Mouse (Mus musculus) retina, embryonic 14.5 days (tissue): ENCODE results near the gene Grin1.
A peak's percentile ranks its signal among the peaks of the same experiment; 100 is the strongest.

ENCODE experiments used
- DNase-seq: peaks from one replicate; pipeline ENCODE4 v3.0.0-alpha.2; 2015; ENCODE audit warnings: low spot score

The Grin1 gene

DNA sequence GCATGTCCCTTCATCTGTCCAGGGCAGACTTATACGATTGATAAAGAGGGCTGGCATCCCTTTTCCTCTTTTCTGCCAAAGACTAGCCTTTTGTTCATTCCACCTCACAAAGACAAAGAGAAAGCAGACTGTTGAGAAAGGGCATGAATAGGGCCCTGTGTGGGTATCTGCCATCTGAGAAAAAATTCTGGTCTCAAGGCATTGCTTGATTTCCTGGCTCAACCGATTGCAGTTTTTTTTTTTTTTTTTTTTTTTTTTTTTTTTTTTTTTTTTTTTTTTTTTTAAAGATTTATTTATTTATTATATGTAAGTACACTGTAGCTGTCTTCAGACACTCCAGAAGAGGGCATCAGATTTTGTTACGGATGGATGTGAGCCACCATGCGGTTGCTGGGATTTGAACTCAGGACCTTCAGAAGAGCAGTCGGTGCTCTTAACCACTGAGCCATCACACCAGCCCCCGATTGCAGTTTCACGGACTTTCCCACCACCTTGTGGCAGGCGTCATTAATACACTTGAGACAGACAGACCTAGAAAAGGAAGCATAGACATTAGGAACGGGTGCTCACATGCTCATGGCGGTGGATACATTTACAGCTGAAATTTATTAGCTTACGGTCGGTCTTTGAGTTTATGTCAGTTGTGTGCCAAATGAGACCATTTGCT is 62.4 kb downstream of the Grin1 start:
- DNase-seq, result peak; percentile 60

DNA sequence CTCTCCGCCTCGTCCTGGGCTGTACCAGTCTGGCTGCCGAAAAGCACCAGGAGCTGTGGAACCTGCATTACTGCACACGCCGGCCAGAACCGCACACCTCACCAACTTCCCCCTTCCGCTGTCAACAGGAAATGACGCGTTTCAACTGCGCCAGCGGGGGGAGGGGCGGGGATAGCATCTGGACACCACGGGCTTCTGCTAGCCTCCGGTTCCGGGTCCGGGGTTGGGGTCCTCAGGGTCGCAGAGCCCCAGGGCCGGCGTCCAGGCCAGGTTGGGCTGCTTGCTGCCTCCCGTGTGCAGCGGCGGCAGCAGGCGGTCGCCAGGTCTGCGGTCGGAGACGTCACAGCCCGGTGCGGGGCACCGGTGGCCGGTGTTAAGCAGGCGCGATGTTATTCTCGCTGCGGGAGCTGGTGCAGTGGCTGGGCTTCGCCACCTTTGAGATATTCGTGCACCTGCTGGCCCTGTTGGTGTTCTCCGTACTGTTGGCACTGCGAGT is 63.7 kb downstream of the Grin1 start, which contains the start of gene Tmem203:
Tmem203 (plus strand) TSS at position 156 of the 496 bp plus-strand sequence.
- DNase-seq, result peak; percentile 95

DNA sequence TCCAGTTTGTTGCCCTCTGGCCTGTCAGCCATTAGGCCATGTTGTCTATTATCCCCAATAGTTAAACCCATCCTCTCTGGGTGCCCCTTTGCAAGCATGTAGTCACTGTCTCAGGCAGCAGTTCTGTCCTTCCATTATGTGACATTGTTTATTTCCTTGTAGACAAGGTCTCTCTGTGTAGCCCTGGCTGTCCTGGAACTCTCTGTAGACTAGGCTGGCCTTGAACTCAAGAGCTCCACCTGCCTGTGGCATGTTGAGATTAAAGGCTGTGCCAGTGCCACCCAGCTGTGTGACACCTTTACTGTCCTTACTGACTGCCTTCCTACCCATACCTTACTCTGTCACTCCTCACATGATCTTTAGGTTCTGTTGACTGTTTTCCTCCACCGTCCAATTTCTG is 66.7 kb downstream of the Grin1 start:
- DNase-seq, result no peak

DNA sequence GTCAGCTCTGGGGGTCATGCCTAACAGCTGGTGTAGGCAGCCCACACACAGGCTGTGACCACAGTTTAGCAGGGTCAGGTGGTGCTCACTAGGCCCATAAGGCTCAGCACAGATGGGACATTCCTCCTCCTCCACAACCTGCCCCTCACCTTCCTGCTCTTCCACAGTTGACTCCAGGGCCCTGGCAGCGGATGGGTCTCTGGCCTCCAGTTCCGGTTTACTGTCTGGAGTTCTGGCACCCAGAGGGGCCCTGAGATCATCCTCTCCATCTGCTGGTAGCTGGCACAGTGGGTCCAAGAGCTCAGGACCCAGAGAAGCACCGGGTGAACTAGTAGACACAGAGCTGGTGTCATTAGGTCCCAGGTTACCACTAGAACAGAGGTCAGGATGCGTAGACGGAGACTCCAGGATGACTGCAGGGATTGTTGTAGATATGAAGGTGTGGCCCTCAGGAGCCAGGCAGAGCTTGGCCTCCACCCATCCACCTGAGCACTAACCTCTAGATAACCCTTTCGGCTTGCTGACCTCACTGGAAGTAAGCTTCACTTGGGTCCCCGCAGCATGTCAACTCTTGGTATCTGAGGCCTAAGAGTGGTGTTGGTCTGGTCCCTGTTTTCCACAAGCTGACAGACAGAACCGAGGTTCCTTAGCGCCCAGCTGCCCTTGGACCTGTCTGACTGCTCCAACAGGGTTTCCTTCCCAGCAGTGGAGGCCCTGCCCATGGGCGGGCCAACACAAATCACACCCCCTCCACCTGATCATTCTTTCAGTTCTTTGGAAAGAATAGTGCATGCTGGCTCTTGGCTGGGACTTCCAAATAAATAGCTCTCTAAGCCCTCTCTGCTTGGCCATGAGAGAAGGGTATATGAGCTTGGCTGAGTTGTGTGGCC is 72.6 kb downstream of the Grin1 start, which contains the start of gene AL732309.1:
AL732309.1 (minus strand) TSS at position 681 of the 890 bp plus-strand sequence.
- DNase-seq, result no peak

DNA sequence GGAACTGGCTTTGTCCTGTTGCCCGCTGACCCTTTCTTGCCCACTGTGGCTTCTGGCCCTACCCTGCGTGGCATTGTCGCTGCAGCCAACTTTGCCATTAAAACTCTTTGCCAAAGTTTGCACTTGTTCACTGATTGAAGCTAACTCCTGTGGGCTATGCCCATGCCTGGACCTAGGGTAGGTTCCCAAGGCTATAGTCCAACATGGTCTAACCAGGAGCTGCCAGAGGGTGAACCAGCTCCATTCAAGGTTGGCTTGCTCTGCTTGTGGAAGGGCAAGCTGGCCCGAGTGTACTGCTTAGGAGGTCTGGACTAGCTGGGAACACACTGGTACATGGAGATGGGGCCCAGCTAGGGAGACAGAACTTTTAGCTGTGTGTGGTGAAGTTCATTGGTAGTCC is 74.8 kb downstream of the Grin1 start:
- DNase-seq, result no peak

DNA sequence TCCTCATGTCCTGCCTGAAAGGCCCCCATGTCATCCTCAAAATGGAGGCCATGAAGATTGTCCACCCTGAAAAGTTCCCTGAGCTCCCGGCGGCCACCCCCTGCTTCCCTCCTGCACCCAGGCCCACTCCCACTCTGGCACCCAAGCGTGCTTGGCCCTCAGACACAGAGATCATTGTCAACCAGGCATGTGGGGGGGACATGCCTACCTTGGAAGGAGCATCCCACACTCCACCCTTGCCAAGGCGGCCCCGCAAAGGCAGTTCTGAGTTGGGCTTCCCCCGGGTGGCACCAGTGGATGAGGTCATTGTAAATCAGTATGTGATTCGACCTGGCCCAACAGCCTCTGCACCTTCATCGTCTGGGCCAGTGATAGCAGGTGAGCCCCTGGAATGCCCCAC is 75.6 kb downstream of the Grin1 start:
- DNase-seq, result no peak

DNA sequence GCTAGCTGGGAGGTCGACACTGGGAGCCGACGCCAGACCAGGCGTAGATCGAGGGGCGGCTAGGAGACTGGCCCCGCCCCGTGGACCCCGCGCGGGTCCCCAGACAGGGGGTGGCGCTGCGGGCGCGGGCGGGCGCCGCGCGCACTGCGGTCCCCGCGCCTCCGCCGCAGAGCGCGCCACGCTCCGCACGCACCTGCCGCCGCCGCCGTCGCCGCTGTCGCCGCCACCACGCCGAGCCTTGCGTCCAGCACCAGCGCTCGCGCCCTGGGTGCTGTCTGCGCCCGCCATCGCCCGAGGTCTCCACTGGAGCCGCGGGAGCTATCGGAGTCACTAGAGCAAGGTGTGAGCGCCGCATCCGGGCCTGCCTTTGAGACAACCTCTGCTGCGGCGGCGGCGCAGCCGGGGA is 76.9 kb downstream of the Grin1 start, which contains the start of the genes Rnf208 and Cysrt1:
Rnf208 (plus strand) TSS at position 155 of the 406 bp plus-strand sequence.
Cysrt1 (minus strand) TSS at position 352 of the 406 bp plus-strand sequence.
- peak; percentile 62 for DNase-seq

DNA sequence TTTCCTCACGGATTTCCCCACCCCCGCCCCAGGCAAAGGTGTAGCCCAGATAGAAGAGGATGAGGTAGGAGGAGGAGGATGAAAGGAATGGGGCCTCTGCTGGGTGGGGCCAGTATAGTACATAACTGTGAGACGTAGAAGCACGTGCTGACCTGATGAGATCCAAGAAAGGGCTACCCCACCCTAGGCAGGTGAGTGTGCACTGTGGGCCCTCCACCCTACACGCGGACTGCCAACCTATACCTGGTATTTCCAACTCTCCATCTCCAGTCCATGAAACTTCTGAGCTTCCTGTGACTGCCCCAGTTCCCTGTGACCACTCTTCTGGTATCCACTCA is 77.6 kb downstream of the Grin1 start:
- no peak for DNase-seq
